Mouse (Mus musculus) large intestine, adult 2 months (tissue): ENCODE results near the gene Diexf. TPM values are rescaled to one million over a fixed set of nuclear protein-coding genes. Genes with fewer than 3 reads are reported as not detected.

Source experiments
- DNase-seq: peaks from one replicate; pipeline ENCODE4 v3.0.0-alpha.2; 2012; ENCODE audit warnings: low read depth, low spot score
- WGBS: fragments of 180-500 bp; shearing (Covaris S2); methylation state at CpG from one replicate; pipeline ENCODE4 v1.1.7; 2018; 5-methylcytosine and 5-hydroxymethylcytosine counted together
- polyA plus RNA-seq: library from polyadenylated mRNA; depleted of rRNA; stranded (reverse); fragments of >200 nt; gene quantifications from 2 replicates; pipeline ENCODE4 v1.2.3, GENCODE M21; 2012

The Diexf gene
- polyA plus RNA-seq, 1 experiment: 10.4 TPM

GRCm38 (mm10) chr1:193090211-193090871, 39.7 kb downstream of the Diexf start:
- no peak for DNase-seq
- 69% methylated on average over 18 of the region's 18 CpGs for WGBS

DNA sequence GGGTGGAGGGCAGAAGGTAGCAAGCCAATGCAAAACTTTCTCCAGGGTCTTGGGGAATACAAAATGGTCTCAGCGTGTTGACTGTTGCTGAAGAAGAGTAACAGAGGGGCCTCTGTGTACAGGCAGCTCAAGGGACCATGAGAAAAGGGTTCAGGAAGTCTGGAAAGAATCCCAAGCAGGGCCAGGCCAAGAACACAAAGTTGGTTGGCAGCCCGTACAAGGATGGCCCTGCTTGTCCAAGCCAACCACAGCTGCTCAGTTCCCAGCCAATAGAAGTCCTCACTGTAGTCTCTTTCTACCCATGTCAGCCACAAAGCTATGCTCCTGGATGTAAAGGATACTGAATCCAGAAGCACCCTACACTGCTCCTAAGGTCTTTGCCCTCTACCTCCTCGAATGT, 40.4 kb downstream of the Diexf start:
- DNase-seq: no peak
- 74% methylated on average over 3 of the region's 3 CpGs for WGBS

DNA sequence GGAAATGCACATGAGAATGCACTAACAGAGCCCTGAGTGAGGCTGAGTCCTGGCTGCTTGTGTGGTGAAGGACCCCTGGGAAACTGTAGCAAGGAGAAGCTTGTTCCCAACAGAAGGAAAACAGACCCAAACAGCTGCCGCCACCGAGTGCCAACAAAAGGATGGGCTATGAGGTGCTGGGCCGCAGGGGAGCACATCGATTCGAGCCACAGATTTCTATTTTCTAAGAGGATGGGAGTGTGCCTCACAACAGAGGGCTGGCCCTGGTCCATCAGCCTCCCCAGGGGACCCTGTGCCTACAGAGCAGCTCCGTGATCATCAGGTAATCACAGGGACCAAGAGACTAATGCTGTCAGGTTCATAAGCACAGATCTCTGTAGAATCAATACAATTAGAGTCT, 40.9 kb downstream of the Diexf start:
- DNase-seq: no peak
- 89% methylated on average over 6 of the region's 6 CpGs for WGBS

DNA sequence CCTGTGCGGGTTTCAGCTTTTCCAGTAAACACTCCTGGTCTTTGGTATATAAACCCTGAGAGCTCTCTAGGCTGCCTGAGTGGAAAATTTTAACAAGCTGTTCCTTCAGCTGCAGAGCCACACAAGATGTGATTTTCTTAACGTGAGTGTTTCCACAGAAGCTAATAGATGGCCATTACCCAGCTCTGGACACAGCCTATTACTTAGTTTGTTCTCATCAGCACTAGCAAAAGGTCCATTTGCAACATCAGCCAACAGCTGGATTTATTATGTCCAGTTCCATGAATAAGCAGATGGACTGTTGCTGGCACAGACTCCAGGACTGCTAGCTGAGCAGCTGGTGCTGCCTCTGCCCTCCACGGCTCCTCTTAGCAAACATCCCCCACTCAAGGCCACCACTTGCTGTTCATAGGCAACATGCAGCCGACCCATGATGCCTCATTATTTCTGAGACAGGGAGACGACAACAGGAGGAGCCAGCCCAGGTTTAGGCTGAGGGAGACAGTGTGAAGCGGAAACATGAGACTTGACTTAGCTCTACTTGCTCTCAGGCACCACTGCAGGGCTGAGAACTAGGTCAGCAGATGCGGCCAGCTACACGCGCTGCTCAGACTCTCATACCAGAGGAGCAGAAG, 43.1 kb downstream of the Diexf start:
- DNase-seq: no peak
- 48% methylated on average over 9 of the region's 9 CpGs for WGBS

GRCm38 (mm10) chr1:193086111-193086841, 43.8 kb downstream of the Diexf start:
- DNase-seq: no peak
- 62% methylated on average over 4 of the region's 4 CpGs for WGBS

DNA sequence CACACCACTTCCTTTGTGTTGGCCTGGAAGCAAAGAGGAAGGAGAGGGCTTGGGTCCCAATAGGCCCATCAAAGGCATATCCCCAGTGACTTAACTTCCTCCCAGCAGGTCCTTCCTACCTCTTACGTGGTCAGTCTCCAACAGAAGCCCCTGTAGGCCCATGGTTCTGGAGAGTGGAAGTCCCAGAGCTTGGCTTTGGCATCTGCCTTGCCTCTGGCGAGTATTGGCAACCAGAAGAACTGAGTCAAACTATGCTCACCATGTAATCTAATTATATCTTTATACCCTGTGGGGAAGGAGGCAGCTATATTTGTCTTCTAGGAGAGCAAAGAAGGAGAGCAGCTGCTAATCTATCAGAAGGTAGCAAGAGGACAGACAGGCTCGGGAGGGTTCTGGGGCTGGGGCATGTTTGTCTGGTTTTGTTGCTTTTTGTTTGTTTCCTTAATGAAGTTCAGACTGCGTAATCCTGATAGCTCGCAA, 44.5 kb downstream of the Diexf start:
- DNase-seq: no peak
- WGBS: 68% methylated on average over 5 of the region's 5 CpGs

GRCm38 (mm10) chr1:193084016-193084415, 46.1 kb downstream of the Diexf start:
- no peak for DNase-seq
- 100% methylated on average over 1 of the region's 1 CpGs for WGBS

GRCm38 (mm10) chr1:193083051-193083450, 47.0 kb downstream of the Diexf start:
- WGBS: 40% methylated on average over 7 of the region's 7 CpGs
- DNase-seq: no peak

DNA sequence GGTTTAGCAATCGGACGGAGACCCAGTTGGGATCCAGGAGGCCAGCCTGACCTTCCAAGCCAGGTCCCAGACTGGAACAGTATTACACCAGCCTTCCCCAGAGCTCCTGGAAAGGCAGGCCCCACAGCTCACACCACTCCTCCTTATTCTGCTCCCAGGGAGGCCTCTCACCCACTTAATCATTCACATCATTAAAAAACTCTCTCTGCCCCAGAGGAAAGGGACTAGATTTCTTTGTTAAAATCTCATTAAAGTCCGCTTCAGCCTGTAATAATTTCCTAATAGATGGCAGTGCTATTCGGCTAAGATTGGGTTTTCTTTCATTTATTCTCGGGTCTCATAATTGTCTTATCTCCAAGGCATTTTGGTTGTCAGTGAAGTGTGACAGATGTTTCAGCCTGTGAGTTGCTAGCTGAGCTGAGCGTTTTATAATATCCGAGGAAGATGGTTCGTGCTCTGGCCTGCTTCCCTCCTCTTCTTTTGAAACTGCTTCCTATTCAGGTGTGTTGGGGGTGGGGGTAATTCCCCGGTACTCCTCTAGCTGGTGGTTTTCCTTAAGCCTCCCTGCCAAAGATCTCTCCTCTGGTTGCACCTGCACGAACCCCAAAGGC, 47.7 kb downstream of the Diexf start:
- DNase-seq: no peak
- WGBS: 49% methylated on average over 10 of the region's 10 CpGs

GRCm38 (mm10) chr1:193062618-193063017, 67.5 kb downstream of the Diexf start:
- 86% methylated on average over 3 of the region's 3 CpGs for WGBS

DNA sequence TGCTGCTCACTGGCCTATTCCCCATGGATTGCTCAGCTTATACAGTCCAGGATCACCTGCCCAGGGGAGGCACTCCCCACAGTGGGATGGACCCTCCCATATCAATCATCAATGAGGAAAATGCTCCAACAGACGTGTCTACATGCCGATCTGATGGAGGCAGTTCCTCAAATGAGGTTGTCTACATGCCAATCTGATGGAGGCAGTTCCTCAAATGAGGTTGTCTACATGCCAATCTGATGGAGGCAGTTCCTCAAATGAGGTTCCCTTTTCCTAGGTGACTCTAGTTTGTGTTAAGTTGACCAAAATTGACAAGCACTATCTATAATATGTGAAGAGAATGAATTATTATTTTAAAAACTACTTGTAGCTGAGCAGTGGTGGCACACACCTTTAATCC, 69.9 kb downstream of the Diexf start:
- no peak for DNase-seq
- 69% methylated on average over 2 of the region's 2 CpGs for WGBS

More at GRCm38 (mm10) chr1:193062618-193063017, 67.5 kb downstream of the Diexf start:
- DNase-seq: no peak

DNA sequence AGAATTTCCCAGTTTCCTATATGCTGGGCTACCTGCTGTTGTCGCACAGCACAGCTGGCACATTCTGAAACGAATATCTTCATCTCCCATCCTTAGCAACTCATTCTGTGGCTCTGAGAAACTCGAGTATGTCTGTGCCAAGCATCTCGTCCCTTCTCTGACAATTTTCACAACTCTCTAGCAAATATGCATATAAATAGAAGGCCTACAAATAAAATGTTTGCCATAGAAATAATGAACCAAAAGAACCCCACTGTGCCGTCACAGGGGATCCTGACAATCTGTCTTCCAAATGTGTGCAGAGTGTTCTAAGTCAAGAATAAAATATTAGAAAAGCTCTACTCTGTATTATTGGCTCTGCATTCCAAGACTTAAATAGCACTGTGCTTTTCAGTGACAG, 70.5 kb downstream of the Diexf start:
- no peak for DNase-seq
- WGBS: 75% methylated on average over 5 of the region's 5 CpGs

- WGBS: 65% methylated on average over 5 of the region's 5 CpGs
- no peak for DNase-seq
These were observed 75.7 kb downstream of the Diexf start for GRCm38 (mm10) chr1:193054401-193054800.

DNA sequence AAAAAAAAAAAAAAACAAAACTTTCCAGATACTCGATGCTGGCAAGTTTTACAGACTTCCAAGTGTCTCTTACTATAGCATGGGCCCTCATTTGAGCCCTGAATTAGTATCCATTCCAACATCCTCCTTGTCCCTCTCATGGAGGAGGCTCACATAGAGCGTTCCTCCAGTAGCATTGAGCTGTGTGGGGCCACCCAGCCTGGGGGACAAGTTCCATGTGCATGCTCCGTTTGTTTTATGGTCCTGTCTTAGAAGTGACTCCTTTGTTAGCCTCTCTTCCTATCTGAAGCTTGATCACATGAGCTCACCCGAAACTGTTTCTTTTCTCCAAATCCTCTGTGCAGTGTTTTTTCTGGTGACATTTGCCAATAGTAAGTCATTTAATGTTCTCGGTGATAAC, 77.0 kb downstream of the Diexf start:
- WGBS: 35% methylated on average over 5 of the region's 5 CpGs
- no peak for DNase-seq

GRCm38 (mm10) chr1:193047616-193048015, 82.5 kb downstream of the Diexf start:
- WGBS: 91% methylated on average over 4 of the region's 4 CpGs
- DNase-seq: no peak

DNA sequence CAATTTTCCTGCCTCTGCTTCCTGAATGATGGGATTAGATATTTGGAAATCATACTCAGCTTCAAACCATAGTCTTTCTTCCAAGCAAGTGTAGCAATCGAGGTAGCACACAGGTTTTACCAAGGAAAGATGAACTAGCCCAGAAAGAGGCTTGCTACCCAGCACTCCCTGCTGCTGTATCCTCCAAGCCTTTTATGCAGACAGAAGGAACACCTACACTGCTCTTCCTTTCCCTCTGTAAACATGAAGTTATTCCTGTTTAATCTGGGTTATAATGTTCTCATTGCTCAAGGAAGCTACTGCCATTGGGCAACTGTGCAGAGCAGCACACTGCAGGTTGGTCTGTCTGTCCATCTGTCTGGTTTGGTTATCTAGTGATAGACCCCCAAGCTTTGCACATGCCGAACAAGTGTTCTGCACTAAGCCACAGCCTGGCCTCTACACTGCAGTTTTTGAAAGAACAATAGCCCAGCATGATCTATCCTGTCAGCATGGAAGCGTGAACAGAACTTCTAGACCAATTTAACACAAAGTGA, 87.2 kb downstream of the Diexf start:
- 78% methylated on average over 3 of the region's 3 CpGs for WGBS
- no peak for DNase-seq
